Mouse (Mus musculus) gastrocnemius, postnatal 14 days (tissue): ENCODE results near the gene Edil3. TPM values are rescaled to one million over a fixed set of nuclear protein-coding genes. Genes with fewer than 3 reads are reported as not detected.

Experiments used
- DNase-seq: peaks from one replicate; pipeline ENCODE4 v3.0.0; 2021; ENCODE audit warnings: mixed read lengths
- intact Hi-C: fragments of 180-260 bp; cut with DNase I; formaldehyde crosslinking; loops from one replicate; pipeline ENCODE4 v1.15.1; 2025; ENCODE audit warnings: low total_unique reads
- long read RNA-seq, 2 experiments: library from polyadenylated mRNA; stranded (forward); transcript quantifications; one replicate each; pipeline ENCODE4 v2.0.0; 2021
- total RNA-seq, 2 experiments: library from RNA; stranded (reverse); gene quantifications; 2 replicates each; pipeline ENCODE4 v1.2.3; 2021

Edil3 gene
- under 1 TPM; 0.38 to 0.51 TPM for total RNA-seq
- long read RNA-seq, experiment 1, full-length matches to known transcripts, result 1 of 1 reads
- long read RNA-seq, experiment 1, partial matches to known transcripts, result 0 of 1 reads
- long read RNA-seq, experiment 1, other reads (novel, unspliced or antisense), result 0 of 1 reads
- long read RNA-seq, experiment 2, result 0 reads

GRCm38 (mm10) chr13:88821440-88822331 is at the start of gene Edil3:
Edil3 (plus strand) TSS chr13:88821472.
- DNase-seq, result peak; percentile 10
- intact Hi-C loops, result no loop called here

DNA sequence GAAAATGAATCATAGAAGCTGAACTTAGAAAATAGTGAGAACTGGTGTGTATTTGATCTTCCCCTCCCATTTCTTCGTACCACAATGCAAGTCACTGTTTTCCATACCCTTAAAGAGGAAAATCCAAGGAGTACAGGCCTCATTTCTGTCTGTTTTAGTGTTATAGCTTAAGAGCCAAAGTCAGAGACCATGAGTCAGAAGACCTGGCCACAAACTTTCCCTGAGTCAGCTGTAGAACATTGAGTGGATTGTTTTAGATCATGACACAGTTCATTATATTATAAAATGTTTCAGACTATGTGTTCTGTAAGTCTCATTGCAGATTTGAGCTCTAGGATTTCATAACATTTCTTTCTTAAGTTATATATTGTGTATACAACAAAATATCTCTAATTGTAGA is 22.1 kb upstream of the Edil3 start:
- DNase-seq, result no peak
- intact Hi-C loops, result no loop called here

- no peak for DNase-seq
- intact Hi-C loops, result no loop called here
These were observed 20.3 kb upstream of the Edil3 start for GRCm38 (mm10) chr13:88801006-88801405.

- intact Hi-C loops, result no loop called here
- DNase-seq, result no peak
These were observed 15.4 kb upstream of the Edil3 start for GRCm38 (mm10) chr13:88805838-88806237.

DNA sequence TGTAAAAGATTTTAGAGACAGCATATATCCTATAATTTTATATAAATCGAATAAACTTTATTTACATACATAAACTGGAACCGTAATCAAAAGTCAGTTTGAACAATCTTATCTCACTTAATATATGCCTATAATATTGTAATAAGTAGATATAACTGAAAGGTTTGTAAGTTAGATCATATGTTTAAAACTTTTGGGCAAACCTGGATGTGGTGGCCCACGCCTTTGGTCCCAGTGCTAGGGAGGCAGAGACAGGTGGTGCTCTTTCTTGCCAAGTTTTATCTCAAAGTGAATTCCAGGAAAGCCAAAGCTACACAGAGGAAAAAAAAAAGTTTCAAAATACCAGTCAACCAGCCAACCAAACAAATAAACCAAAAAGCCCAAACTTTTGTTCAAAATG is 15.0 kb upstream of the Edil3 start:
- intact Hi-C loops, result no loop called here

GRCm38 (mm10) chr13:88810097-88810496 is 11.2 kb upstream of the Edil3 start:
- intact Hi-C loops, result no loop called here
- DNase-seq, result no peak

More for the DNA sequence above, 15.0 kb upstream of the Edil3 start:
- no peak for DNase-seq

- intact Hi-C loops, result no loop called here
These were observed 475 bp upstream of the Edil3 start for GRCm38 (mm10) chr13:88820686-88821308.

DNA sequence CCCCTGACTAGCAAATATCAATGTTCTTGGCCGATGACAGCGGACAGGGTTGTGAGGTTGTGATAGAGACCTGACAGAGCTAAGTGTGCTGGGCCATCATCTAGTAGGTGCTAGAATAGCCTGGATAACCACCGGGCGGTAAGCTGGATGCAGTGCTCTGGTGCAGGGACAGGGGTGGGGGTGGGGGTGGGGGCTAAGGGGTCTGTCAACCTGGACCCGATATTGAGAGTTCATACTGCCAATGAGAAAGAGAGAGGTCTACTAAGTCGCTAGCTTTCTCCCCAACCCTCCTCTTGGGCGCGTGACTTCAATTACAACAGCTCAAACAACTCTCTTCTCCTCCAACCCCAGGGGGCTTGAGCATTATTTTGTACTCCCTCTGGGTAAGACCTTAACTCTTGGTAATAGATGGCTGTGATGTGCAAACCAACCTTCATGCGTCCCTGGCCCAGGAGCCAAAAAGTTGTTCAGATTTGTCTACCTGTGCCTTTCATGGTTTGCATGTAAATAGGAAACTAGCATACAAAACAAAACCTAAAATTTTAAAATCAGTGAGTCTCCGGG is 1.1 kb downstream of the Edil3 start:
- no peak for DNase-seq
- intact Hi-C loops, result no loop called here

More at GRCm38 (mm10) chr13:88820686-88821308, 475 bp upstream of the Edil3 start:
- DNase-seq, result no peak

DNA sequence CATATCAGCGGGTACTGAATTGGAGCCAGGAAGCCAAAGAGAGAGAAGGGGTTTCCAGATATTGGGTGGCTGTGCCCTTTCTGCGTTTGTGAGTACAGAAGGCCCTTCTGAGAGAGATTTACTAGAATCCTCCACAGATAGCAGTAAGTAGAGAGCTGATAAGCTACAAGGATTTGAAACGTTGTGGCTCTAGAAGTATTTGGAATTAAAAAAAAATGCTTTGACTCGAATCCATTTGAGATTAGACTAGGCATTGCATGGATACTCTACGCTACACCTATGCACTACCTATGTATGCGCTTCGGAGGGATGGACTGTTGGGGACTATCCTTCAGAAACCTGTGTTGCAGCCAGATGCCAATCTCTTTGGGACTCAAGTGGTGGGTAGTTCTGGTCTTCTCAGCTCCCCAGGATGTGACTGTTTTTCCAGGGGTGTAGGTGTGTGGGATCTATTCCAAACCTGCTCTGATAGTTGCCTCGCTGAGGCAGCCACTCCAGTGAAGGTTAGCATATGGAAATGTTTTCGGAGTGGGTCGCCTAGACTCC is 1.8 kb downstream of the Edil3 start:
- no peak for DNase-seq
- intact Hi-C loops, result no loop called here

- DNase-seq, result no peak
- intact Hi-C loops, result no loop called here
These were observed 2.5 kb downstream of the Edil3 start for GRCm38 (mm10) chr13:88823522-88824419.

DNA sequence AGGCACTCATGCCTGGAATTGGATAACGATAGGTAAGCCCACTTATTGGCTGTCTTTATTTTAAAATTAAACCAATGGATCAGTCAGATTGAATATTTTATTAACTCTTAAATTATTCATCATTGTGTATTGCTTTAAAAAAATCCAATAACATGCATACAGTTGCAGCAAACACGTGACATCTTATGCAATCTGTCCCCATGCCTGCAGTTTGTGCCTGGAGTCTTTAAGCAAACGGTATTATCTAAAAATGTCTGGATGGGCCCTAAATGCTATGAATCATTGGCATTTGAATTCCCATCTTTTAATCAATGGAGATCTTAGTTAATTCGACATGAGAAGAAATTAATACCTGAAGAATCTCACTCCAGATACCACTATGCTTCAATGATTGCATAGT is 3.2 kb downstream of the Edil3 start:
- no peak for DNase-seq
- intact Hi-C loops, result no loop called here

DNA sequence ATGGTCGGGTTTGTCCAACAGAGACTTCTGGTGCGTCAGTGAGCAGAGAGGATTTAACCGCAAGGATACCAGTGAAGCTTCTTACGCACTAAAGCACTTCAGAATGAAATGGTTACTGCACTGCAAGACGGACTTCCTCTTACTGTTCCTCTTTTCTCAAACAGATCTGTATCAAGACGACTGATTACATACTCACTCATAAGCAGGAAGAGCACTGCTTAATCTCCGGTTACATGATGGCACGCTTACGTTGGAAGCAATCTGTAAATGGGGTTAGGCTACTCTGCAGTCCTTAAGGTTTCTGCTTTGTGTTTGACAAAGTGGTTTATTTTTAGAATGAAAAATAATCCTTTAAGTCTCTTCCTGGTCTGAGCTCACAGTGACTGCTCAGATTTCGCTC is 7.1 kb downstream of the Edil3 start:
- intact Hi-C loops, result no loop called here
- no peak for DNase-seq

- intact Hi-C loops, result no loop called here
- DNase-seq, result no peak
These were observed 12.5 kb downstream of the Edil3 start for GRCm38 (mm10) chr13:88833732-88834131.

DNA sequence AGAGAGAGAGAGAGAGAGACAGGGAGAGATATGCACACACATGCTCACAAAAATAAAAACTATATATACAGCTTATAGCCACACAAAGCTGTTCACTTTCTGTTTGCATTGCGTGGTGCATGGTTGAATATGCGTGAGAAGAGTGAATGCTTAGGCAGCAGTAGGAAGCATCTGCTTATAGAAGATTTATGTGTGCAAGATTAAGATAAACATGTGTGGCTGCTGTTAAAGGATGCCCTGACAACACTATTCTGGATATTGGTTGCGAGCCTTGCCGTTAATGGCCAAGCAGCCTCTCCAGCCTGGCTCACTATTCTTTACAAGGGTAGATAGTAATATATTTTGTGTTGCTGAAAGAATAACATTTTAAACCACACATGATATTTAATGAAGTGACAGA is 28.5 kb downstream of the Edil3 start:
- intact Hi-C loops, result no loop called here

DNA sequence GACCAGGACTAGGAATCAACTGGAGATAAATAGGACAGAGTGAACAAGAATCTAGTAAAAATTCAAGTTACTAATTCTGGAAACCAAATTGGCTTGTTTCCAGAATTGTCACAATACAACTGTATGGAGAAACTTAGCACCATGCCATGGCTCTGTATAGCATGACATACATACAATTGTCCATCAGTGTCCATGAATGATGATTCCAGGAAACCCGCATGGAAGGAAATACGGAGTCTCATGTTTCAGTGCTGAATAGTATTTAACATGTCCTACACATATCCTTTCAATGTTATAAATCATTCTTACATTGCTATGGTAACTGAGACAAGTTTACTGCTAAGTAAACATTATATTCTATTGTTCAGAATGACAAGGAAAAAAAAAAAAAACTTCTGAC is 58.7 kb downstream of the Edil3 start:
- DNase-seq, result no peak
- intact Hi-C loops, result no loop called here

More for the DNA sequence above, 28.5 kb downstream of the Edil3 start:
- no peak for DNase-seq

DNA sequence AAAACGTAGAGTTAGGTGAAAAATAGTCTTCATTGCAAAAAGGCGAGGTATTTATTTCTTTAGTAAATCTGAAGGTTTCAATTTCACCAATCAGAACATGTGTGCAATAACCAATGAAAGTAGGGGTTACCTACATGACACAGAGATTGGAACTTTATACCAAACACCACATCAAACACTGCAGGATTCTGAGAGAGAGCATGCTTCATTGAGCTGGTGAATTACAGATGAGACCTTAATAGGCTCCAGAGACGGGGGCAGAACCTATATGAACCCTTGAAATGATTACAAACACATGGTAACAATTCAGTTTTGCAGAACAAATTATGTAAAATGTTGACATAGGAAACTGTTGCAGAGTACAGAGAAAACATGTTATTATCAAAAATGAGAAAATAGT is 69.5 kb downstream of the Edil3 start:
- intact Hi-C loops, result no loop called here

GRCm38 (mm10) chr13:88900046-88900445 is 78.8 kb downstream of the Edil3 start:
- intact Hi-C loops, result no loop called here
- no peak for DNase-seq

More for the DNA sequence above, 69.5 kb downstream of the Edil3 start:
- no peak for DNase-seq

DNA sequence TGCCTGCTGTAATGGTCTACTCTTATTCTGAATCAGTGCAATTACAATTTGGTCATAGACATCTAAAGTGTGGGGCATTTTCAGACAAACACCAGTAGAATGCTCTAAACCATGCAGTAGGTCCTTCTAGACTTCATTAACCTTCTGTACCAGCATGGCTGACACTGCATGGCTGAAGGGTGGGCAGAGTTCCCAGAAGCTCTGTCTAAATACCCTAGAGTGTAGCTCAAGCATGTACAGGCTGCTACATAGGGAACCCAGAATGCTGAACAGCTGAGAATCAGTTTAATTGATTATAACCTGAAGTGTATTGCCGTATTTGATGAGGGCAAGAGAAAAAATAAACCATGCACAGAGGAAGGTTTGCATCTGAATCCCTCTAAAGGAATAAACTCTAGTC is 86.1 kb downstream of the Edil3 start:
- no peak for DNase-seq
- intact Hi-C loops, result no loop called here

DNA sequence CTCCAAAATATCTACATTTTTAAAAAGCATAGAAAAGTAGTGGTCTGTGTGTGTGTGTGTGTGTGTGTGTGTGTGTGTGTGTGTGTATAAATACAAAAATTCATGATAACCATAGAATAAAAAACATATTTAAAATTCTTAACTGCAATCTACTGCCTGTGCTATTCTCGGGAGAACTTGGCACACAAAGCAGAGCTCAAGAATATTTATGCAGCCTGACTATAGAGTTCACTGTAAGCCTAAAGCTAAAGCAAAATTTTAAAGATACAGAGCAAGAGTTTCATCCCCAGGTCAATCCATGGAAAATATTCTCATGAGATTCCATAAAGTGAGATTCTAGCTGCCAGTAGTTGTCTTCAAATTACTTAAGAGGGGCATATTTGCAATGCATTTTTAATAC is 86.9 kb downstream of the Edil3 start:
- no peak for DNase-seq
- intact Hi-C loops, result no loop called here
